Mouse (Mus musculus): ENCODE data around the gene Kcnab3. TPM values are rescaled to one million over a fixed set of nuclear protein-coding genes. Genes with fewer than 3 reads are reported as not detected.

Gene Kcnab3
- polyA plus RNA-seq, 1 experiment from 2014 or later: 0.20 TPM

GRCm38 (mm10) chr11:69327648-69328047 lies 1.6 kb downstream of the Kcnab3 start:
- Histone ChIP-seq H3K4me3 (ENCODE audit: low read depth, low read length) (no peak overlapping the region), H3K4me2 (ENCODE audit: low read depth, low read length) (no peak overlapping the region), H3K9me3 (ENCODE audit: low read length) (no peaks in the 10 kb centered on the region), H3K9ac (replicated peaks) (no peak overlapping the region), H3K4me1 (ENCODE audit: insufficient read depth) (peaks cover 34% of the 10 kb centered on the region), H3K27me3 (ENCODE audit: insufficient read depth, low read length) (peaks cover 42% of the 10 kb centered on the region), H3K27ac (ENCODE audit: low read depth) (no peak overlapping the region), H3K36me3 (replicated peaks; ENCODE audit: insufficient read depth, low read length) (no peaks in the 10 kb centered on the region)
- TF ChIP-seq CTCF (IDR thresholded peaks at IDR 0.05; ENCODE audit: low read depth): no peak
- TF ChIP-seq EP300 (IDR thresholded peaks at IDR 0.05; ENCODE audit: low read depth): no peak
- 36% methylated on average over 6 of the region's 6 CpGs for WGBS (ENCODE audit: insufficient replicate concordance)
- ATAC-seq (no peak), DNase-seq (no peak)

- Histone ChIP-seq H3K4me1 (ENCODE audit: insufficient read depth) (peaks cover 31% of the 10 kb centered on the region), H3K4me2 (ENCODE audit: low read depth, low read length) (no peak overlapping the region), H3K9ac (replicated peaks) (no peak overlapping the region), H3K4me3 (ENCODE audit: low read depth, low read length) (no peak overlapping the region), H3K9me3 (ENCODE audit: low read length) (no peaks in the 10 kb centered on the region), H3K36me3 (replicated peaks; ENCODE audit: insufficient read depth, low read length) (no peaks in the 10 kb centered on the region), H3K27ac (ENCODE audit: low read depth) (no peak overlapping the region), H3K27me3 (ENCODE audit: insufficient read depth, low read length) (peaks cover 42% of the 10 kb centered on the region)
- 80% methylated on average over 6 of the region's 6 CpGs for WGBS (ENCODE audit: insufficient replicate concordance)
- DNase-seq (no peak), ATAC-seq (no peak)
- TF ChIP-seq CTCF (IDR thresholded peaks at IDR 0.05; ENCODE audit: low read depth) (no peak), EP300 (IDR thresholded peaks at IDR 0.05; ENCODE audit: low read depth) (no peak)
Measured at GRCm38 (mm10) chr11:69328517-69328916, 2.5 kb downstream of the Kcnab3 start.

GRCm38 (mm10) chr11:69331152-69331551 lies 5.1 kb downstream of the Kcnab3 start:
- WGBS (ENCODE audit: insufficient replicate concordance): 88% methylated on average over 6 of the region's 6 CpGs
- Histone ChIP-seq H3K36me3 (replicated peaks; ENCODE audit: insufficient read depth, low read length) (no peaks in the 10 kb centered on the region), H3K9ac (replicated peaks) (no peak overlapping the region), H3K27ac (ENCODE audit: low read depth) (no peak overlapping the region), H3K4me2 (ENCODE audit: low read depth, low read length) (no peak overlapping the region), H3K27me3 (ENCODE audit: insufficient read depth, low read length) (peaks cover 42% of the 10 kb centered on the region), H3K9me3 (ENCODE audit: low read length) (no peaks in the 10 kb centered on the region), H3K4me3 (ENCODE audit: low read depth, low read length) (no peak overlapping the region), H3K4me1 (ENCODE audit: insufficient read depth) (peaks cover 18% of the 10 kb centered on the region)
- no peak for DNase-seq
- no peak for ATAC-seq
- TF ChIP-seq EP300 (IDR thresholded peaks at IDR 0.05; ENCODE audit: low read depth) (no peak), CTCF (IDR thresholded peaks at IDR 0.05; ENCODE audit: low read depth) (no peak)

GRCm38 (mm10) chr11:69331929-69332405 lies 5.9 kb downstream of the Kcnab3 start:
- H3K27ac ChIP-seq (ENCODE audit: low read depth): no peak overlapping the region
- TF ChIP-seq CTCF (IDR thresholded peaks at IDR 0.05; ENCODE audit: low read depth) (no peak), EP300 (IDR thresholded peaks at IDR 0.05; ENCODE audit: low read depth) (no peak)
- ATAC-seq (peak; percentile 62; the same call in 1 of the 2 replicates), DNase-seq (peak; percentile 67)
- H3K4me2 ChIP-seq (ENCODE audit: low read depth, low read length): peak overlapping the region; percentile 75
- no peaks in the 10 kb centered on the region for H3K36me3 ChIP-seq (replicated peaks; ENCODE audit: insufficient read depth, low read length)
- H3K4me1 ChIP-seq (ENCODE audit: insufficient read depth): peaks cover 11% of the 10 kb centered on the region
- WGBS (ENCODE audit: insufficient replicate concordance): under 1% methylated on average over 24 of the region's 24 CpGs
- no peaks in the 10 kb centered on the region for H3K9me3 ChIP-seq (ENCODE audit: low read length)
- peak overlapping the region; percentile 59 for H3K9ac ChIP-seq (replicated peaks)
- H3K27me3 ChIP-seq (ENCODE audit: insufficient read depth, low read length): peaks cover 36% of the 10 kb centered on the region
- peak overlapping the region; percentile 47 for H3K4me3 ChIP-seq (ENCODE audit: low read depth, low read length)

GRCm38 (mm10) chr11:69332713-69333253 lies 6.7 kb downstream of the Kcnab3 start:
- H3K9ac ChIP-seq (replicated peaks): peak overlapping the region; percentile 59; the same call in 1 of the 2 replicates
- no peaks in the 10 kb centered on the region for H3K9me3 ChIP-seq (ENCODE audit: low read length)
- H3K4me3 ChIP-seq (ENCODE audit: low read depth, low read length): no peak overlapping the region
- no peak for ATAC-seq
- DNase-seq: no peak
- H3K4me1 ChIP-seq (ENCODE audit: insufficient read depth): peaks cover 11% of the 10 kb centered on the region
- H3K36me3 ChIP-seq (replicated peaks; ENCODE audit: insufficient read depth, low read length): no peaks in the 10 kb centered on the region
- H3K27ac ChIP-seq (ENCODE audit: low read depth): no peak overlapping the region
- H3K4me2 ChIP-seq (ENCODE audit: low read depth, low read length): peak overlapping the region; percentile 75; the same call in 1 of the 2 replicates
- 33% methylated on average over 8 of the region's 8 CpGs for WGBS (ENCODE audit: insufficient replicate concordance)
- TF ChIP-seq EP300 (IDR thresholded peaks at IDR 0.05; ENCODE audit: low read depth): no peak
- TF ChIP-seq CTCF (IDR thresholded peaks at IDR 0.05; ENCODE audit: low read depth): no peak
- H3K27me3 ChIP-seq (ENCODE audit: insufficient read depth, low read length): peaks cover 28% of the 10 kb centered on the region

GRCm38 (mm10) chr11:69333922-69334321 lies 7.9 kb downstream of the Kcnab3 start:
- WGBS (ENCODE audit: insufficient replicate concordance): 31% methylated on average over 3 of the region's 3 CpGs
- Histone ChIP-seq H3K4me1 (ENCODE audit: insufficient read depth) (peaks cover 11% of the 10 kb centered on the region), H3K27ac (ENCODE audit: low read depth) (no peak overlapping the region), H3K27me3 (ENCODE audit: insufficient read depth, low read length) (peaks cover 20% of the 10 kb centered on the region; the same call in 1 of the 2 replicates), H3K4me2 (ENCODE audit: low read depth, low read length) (no peak overlapping the region), H3K9ac (replicated peaks) (no peak overlapping the region), H3K9me3 (ENCODE audit: low read length) (no peaks in the 10 kb centered on the region), H3K4me3 (ENCODE audit: low read depth, low read length) (no peak overlapping the region), H3K36me3 (replicated peaks; ENCODE audit: insufficient read depth, low read length) (no peaks in the 10 kb centered on the region)
- ATAC-seq (peak; percentile 49), DNase-seq (no peak)
- TF ChIP-seq CTCF (IDR thresholded peaks at IDR 0.05; ENCODE audit: low read depth) (peak; percentile 41; the same call in 1 of the 2 replicates), EP300 (IDR thresholded peaks at IDR 0.05; ENCODE audit: low read depth) (peak; percentile 60; the same call in 1 of the 2 replicates)

All from liver, postnatal 0 days (tissue).